ENCODE assay signal across 8 mouse cellular contexts in genomic region chr16:97272035-97272631, GRCm38 (mm10).
DNase-seq lines count a peak whose midpoint lies in the region; ATAC-seq lines count a peak whose summit lies in the region.

No protein-coding gene starts in this region.

- peak overlapping the region; percentile 15; the same call in 1 of the 2 replicates for H3K4me3 ChIP-seq in intestine, embryonic 16.5 days (ENCODE audit: low read length)

- H3K9ac ChIP-seq in intestine, embryonic 16.5 days (ENCODE audit: low read depth, low read length) = no peak overlapping the region

- WGBS in intestine, embryonic 16.5 days = 8% methylated on average over 12 of the region's 12 CpGs

- intact Hi-C loops in left cerebral cortex, postnatal 25 days (cut with DNase I) = loop anchor here (2.0 to 10.0 kb wide), 3 partner anchors 101 to 420 kb away; partner anchors contain the start of gene Dscam

- no peaks in the 10 kb centered on the region for H3K4me1 ChIP-seq in intestine, embryonic 16.5 days (ENCODE audit: control insufficient read depth, insufficient read depth, low read length)

- no peaks in the 10 kb centered on the region for H3K9me3 ChIP-seq in intestine, embryonic 16.5 days (ENCODE audit: control insufficient read depth, low read length)

- H3K36me3 ChIP-seq in intestine, embryonic 16.5 days (ENCODE audit: control insufficient read depth, insufficient read depth, low read length) = no peaks in the 10 kb centered on the region

- peak overlapping the region; percentile 38 for H3K4me2 ChIP-seq in intestine, embryonic 16.5 days (ENCODE audit: low read depth, low read length)

- DNase-seq in adrenal gland, adult (ENCODE audit: inconsistent age in 2 of 2, low spot score in 1 of 2) = peak; percentile 47 to 85
- peak; percentile 86 for DNase-seq in embryo, embryonic 10 days (ENCODE audit: low spot score)
- DNase-seq in gastrocnemius, postnatal 25 days = peak; percentile 24
- peak; percentile 83 to 85 for DNase-seq in left cerebral cortex, postnatal 25 days (ENCODE audit: low spot score in 2 of 2)
- peak; percentile 82 for DNase-seq in mesoderm, embryonic 11.5 days (ENCODE audit: low read depth, low spot score)
- peak; percentile 80 for DNase-seq in right cerebral cortex, postnatal 25 days
- peak; percentile 68 for DNase-seq in urinary bladder, postnatal 25 days (ENCODE audit: low spot score)

- ATAC-seq in intestine, embryonic 16.5 days = peak; percentile 84

- no peaks in the 10 kb centered on the region for H3K27me3 ChIP-seq in intestine, embryonic 16.5 days (replicated peaks; ENCODE audit: control insufficient read depth, insufficient read depth, low read length)

- H3K27ac ChIP-seq in intestine, embryonic 16.5 days (ENCODE audit: low read length) = no peak overlapping the region

Comparison
In these comparisons a context has a peak if more than half of its experiments do, and no peak if none do; other contexts are left out.
1. DNase-seq: peak in every context shown above with its lines; median percentile 86 in embryo, embryonic 10 days; 84 in left cerebral cortex, postnatal 25 days; 82 in mesoderm, embryonic 11.5 days; 80 in right cerebral cortex, postnatal 25 days; 68 in urinary bladder, postnatal 25 days; 66 in adrenal gland, adult; 24 in gastrocnemius, postnatal 25 days.